Mouse (Mus musculus): ENCODE data around the gene Ccdc175. TPM values are rescaled to one million over a fixed set of nuclear protein-coding genes. Genes with fewer than 3 reads are reported as not detected.
A peak's percentile ranks its signal among the peaks of the same experiment; 100 is the strongest.

Ccdc175 gene
- polyA plus RNA-seq, 1 experiment from 2014 or later: not detected

DNA sequence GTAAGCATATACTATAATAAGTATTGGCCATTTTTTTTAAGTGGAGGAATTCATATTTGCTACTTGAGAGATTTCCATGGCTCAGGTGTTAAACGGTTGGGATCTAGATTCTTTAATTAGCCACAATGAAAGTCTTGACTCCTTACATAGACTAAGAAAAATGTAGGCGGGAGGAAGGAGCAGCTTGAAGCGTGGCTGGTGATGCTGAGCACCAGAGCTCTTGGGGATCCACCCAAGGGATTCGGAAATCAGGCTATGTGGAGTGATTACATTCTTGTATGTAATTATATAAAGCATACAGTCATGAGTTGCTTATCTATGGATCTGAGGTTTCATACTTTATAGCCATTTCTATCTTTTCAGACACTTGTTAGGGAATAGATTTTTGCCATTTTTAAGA lies 5.3 kb downstream of the Ccdc175 start:
- Histone ChIP-seq H3K4me3 (no peak overlapping the region), H3K27ac (replicated peaks) (no peak overlapping the region), H3K9me3 (replicated peaks) (no peaks in the 10 kb centered on the region), H3K36me3 (no peaks in the 10 kb centered on the region), H3K27me3 (ENCODE audit: low read depth, poor library complexity, severe bottlenecking) (no peaks in the 10 kb centered on the region), H3K4me1 (no peaks in the 10 kb centered on the region)
- no peak for DNase-seq (ENCODE audit: low spot score)
- 83% methylated on average over 4 of the region's 4 CpGs for WGBS

DNA sequence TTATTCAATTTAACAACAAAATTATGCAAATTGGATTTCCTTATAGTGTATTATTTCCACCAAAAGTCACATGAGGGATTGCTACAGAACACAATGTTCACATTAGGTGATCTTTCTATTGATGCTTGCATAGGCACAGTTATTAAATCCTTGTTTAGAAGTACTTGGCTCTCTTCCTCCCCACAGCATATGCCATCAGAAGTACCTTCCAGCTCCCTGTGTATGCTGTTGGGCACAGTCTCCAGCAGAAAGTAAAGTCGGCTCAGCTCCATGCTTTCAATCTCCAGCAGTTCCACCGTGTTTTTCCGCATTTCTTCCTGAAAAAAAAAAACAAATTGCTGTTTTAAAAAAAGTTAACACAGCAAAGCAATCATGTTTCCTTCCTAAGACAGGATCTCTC lies 6.5 kb downstream of the Ccdc175 start:
- Histone ChIP-seq H3K4me1 (no peaks in the 10 kb centered on the region), H3K9me3 (replicated peaks) (no peaks in the 10 kb centered on the region), H3K4me3 (no peak overlapping the region), H3K36me3 (no peaks in the 10 kb centered on the region), H3K27me3 (ENCODE audit: low read depth, poor library complexity, severe bottlenecking) (no peaks in the 10 kb centered on the region), H3K27ac (replicated peaks) (no peak overlapping the region)
- 89% methylated on average over 3 of the region's 3 CpGs for WGBS
- no peak for DNase-seq (ENCODE audit: low spot score)

GRCm38 (mm10) chr12:72158421-72158820 lies 26.4 kb downstream of the Ccdc175 start:
- no peaks in the 10 kb centered on the region for H3K27me3 ChIP-seq (ENCODE audit: low read depth, poor library complexity, severe bottlenecking)
- no peak overlapping the region for H3K4me3 ChIP-seq
- no peaks in the 10 kb centered on the region for H3K4me1 ChIP-seq
- no peaks in the 10 kb centered on the region for H3K36me3 ChIP-seq
- no peaks in the 10 kb centered on the region for H3K9me3 ChIP-seq (replicated peaks)
- H3K27ac ChIP-seq (replicated peaks): no peak overlapping the region
- DNase-seq (ENCODE audit: low spot score): no peak
- WGBS: 59% methylated on average over 4 of the region's 4 CpGs

GRCm38 (mm10) chr12:72150786-72151185 lies 34.0 kb downstream of the Ccdc175 start:
- H3K27ac ChIP-seq (replicated peaks): no peak overlapping the region
- H3K27me3 ChIP-seq (ENCODE audit: low read depth, poor library complexity, severe bottlenecking): no peaks in the 10 kb centered on the region
- 57% methylated on average over 4 of the region's 4 CpGs for WGBS
- H3K4me3 ChIP-seq: no peak overlapping the region
- no peaks in the 10 kb centered on the region for H3K36me3 ChIP-seq
- peak; percentile 30 for DNase-seq (ENCODE audit: low spot score)
- H3K4me1 ChIP-seq: peaks cover 7% of the 10 kb centered on the region
- no peaks in the 10 kb centered on the region for H3K9me3 ChIP-seq (replicated peaks)

DNA sequence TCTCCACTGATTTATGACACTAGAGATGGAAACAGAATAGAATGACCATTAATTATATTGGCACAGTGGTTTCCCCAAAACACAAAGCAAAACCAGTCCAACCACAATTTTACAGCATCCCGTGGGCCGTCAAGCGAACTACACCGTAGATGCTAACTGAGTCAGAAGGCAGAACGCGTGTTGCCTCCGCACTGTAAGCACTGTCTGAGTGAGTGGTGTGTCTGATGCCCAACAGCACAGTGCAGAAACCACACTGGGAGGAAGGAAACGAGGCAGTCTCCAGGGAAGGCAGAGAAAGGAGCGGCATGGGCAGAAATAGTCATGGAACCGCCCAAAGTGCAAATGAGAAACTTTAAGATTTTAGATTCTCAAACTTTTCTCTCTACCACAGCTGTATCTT lies 55.6 kb downstream of the Ccdc175 start:
- Histone ChIP-seq H3K4me1 (no peaks in the 10 kb centered on the region), H3K4me3 (no peak overlapping the region), H3K27ac (replicated peaks) (no peak overlapping the region), H3K27me3 (ENCODE audit: low read depth, poor library complexity, severe bottlenecking) (no peaks in the 10 kb centered on the region), H3K36me3 (no peaks in the 10 kb centered on the region), H3K9me3 (replicated peaks) (peaks cover 3% of the 10 kb centered on the region; the same call in 1 of the 2 replicates)
- no peak for DNase-seq (ENCODE audit: low spot score)
- WGBS: 93% methylated on average over 10 of the region's 10 CpGs

DNA sequence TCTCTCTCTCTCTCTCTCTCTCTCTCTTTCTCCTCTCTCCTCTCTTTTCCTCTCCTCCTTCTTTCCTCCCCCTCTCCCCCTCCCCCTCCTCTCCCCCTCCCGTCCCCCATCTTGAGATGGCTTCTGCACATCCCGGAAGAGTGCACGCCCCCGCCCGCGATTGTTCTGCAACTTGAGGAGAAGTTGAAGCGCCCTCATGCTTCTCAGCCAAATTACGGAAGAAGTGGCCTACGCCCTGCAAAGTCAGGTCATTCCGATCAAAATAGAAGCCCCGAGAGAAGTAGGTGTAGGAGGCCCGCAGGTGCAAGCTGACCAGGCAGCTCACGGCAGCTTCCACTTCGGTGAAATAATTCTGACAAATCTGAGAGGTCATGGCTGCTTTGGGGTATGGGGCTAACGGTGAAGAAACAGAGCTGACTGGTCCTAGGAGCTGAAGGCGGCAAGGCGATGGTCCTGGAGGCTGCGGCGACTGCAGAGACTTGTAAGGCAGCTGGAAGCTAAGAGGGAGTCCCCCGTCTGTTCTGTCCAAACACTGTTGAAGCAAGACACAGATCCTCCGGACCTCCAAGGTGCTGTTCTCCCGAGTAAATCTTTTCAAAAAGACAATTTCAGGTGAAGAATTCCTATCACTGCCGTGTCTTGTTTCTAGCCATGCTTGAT lies 69.0 kb downstream of the Ccdc175 start:
- H3K4me3 ChIP-seq: no peak overlapping the region
- no peaks in the 10 kb centered on the region for H3K27me3 ChIP-seq (ENCODE audit: low read depth, poor library complexity, severe bottlenecking)
- H3K4me1 ChIP-seq: no peaks in the 10 kb centered on the region
- H3K9me3 ChIP-seq (replicated peaks): no peaks in the 10 kb centered on the region
- no peak for DNase-seq (ENCODE audit: low spot score)
- H3K36me3 ChIP-seq: no peaks in the 10 kb centered on the region
- no peak overlapping the region for H3K27ac ChIP-seq (replicated peaks)
- 87% methylated on average over 22 of the region's 23 CpGs for whole genome bisulfite sequencing

DNA sequence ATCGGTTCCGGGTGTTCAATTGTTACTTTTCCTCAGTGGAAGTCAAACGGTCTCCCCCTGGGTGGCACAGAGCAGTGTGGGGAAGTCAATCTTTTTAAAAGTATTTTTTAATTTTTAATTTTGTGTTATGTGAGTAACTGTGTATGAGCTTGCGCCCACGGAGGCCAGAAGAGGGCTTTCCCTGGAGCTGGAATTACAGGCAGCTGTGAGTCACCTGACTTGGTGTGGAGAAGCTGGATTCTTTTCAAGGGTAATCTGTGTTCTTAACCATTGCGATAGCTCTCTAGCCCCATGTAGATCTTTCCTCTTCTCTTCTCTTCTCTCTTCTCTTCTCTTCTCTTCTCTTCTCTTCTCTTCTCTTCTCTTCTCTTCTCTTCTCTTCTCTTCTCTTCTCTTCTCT lies 69.7 kb downstream of the Ccdc175 start:
- H3K27me3 ChIP-seq (ENCODE audit: low read depth, poor library complexity, severe bottlenecking): no peaks in the 10 kb centered on the region
- H3K9me3 ChIP-seq (replicated peaks): no peaks in the 10 kb centered on the region
- no peak for DNase-seq (ENCODE audit: low spot score)
- H3K36me3 ChIP-seq: no peaks in the 10 kb centered on the region
- WGBS: 85% methylated on average over 6 of the region's 6 CpGs
- no peak overlapping the region for H3K4me3 ChIP-seq
- no peaks in the 10 kb centered on the region for H3K4me1 ChIP-seq
- no peak overlapping the region for H3K27ac ChIP-seq (replicated peaks)

GRCm38 (mm10) chr12:72104525-72105281 lies 80.1 kb downstream of the Ccdc175 start:
- Histone ChIP-seq H3K36me3 (peaks cover 21% of the 10 kb centered on the region), H3K9me3 (replicated peaks) (no peaks in the 10 kb centered on the region), H3K4me1 (no peaks in the 10 kb centered on the region), H3K4me3 (no peak overlapping the region), H3K27ac (replicated peaks) (no peak overlapping the region), H3K27me3 (ENCODE audit: low read depth, poor library complexity, severe bottlenecking) (no peaks in the 10 kb centered on the region)
- WGBS: 32% methylated on average over 14 of the region's 14 CpGs
- DNase-seq (ENCODE audit: low spot score): peak; percentile 45

DNA sequence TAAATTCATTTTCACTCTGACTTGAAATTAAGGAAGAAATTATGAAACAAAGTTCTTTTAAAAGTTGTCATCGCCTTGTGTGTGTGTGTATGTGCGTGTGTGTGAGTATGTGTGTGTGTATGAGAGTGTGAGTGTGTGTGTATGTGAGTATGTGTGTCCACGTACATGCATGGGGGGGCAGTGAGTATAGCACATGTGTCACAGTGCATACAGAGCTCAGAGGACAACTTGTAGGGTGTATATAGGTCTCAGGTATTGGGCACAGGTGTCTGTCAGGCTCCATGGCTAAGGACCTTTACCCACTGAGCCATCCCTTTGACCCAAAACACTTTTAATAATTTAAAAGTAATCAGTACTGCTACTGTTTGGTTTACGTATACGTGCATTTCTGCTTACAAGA lies 80.8 kb downstream of the Ccdc175 start:
- H3K9me3 ChIP-seq (replicated peaks): no peaks in the 10 kb centered on the region
- H3K27me3 ChIP-seq (ENCODE audit: low read depth, poor library complexity, severe bottlenecking): no peaks in the 10 kb centered on the region
- H3K4me3 ChIP-seq: no peak overlapping the region
- 90% methylated on average over 5 of the region's 5 CpGs for WGBS
- H3K36me3 ChIP-seq: peaks cover 28% of the 10 kb centered on the region
- no peak for DNase-seq (ENCODE audit: low spot score)
- H3K4me1 ChIP-seq: no peaks in the 10 kb centered on the region; the same call in 1 of the 2 replicates
- no peak overlapping the region for H3K27ac ChIP-seq (replicated peaks)

DNA sequence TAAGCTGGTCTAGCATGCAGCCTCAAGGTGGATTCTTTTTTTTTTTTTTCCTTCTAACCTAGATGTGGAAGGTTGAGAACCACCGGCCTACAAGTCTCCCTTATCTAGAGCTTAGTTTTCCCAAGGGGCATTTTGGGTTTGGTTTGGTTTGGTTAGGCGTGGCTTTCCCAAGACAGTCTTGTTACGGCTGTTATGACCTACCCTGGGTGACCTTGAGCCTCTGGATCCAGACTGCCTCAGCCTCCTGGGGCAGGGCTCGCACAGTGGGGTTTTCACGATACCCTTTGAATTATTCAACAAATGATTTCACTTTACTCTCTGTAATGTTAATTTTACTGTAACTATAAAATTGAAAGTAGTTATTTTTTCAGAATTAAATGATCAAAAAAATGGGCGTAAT lies 82.1 kb downstream of the Ccdc175 start:
- no peaks in the 10 kb centered on the region for H3K27me3 ChIP-seq (ENCODE audit: low read depth, poor library complexity, severe bottlenecking)
- H3K9me3 ChIP-seq (replicated peaks): no peaks in the 10 kb centered on the region
- no peak overlapping the region for H3K27ac ChIP-seq (replicated peaks)
- no peaks in the 10 kb centered on the region; the same call in 1 of the 2 replicates for H3K4me1 ChIP-seq
- WGBS: 88% methylated on average over 6 of the region's 6 CpGs
- H3K36me3 ChIP-seq: peaks cover 35% of the 10 kb centered on the region
- no peak for DNase-seq (ENCODE audit: low spot score)
- H3K4me3 ChIP-seq: no peak overlapping the region

- no peak overlapping the region for H3K4me3 ChIP-seq
- H3K27me3 ChIP-seq (ENCODE audit: low read depth, poor library complexity, severe bottlenecking): no peaks in the 10 kb centered on the region
- WGBS: 95% methylated on average over 8 of the region's 8 CpGs
- peaks cover 93% of the 10 kb centered on the region for H3K36me3 ChIP-seq
- H3K27ac ChIP-seq (replicated peaks): no peak overlapping the region
- DNase-seq (ENCODE audit: low spot score): no peak
- H3K4me1 ChIP-seq: no peaks in the 10 kb centered on the region; the same call in 1 of the 2 replicates
- H3K9me3 ChIP-seq (replicated peaks): no peaks in the 10 kb centered on the region
Measured at GRCm38 (mm10) chr12:72096966-72097365, 87.9 kb downstream of the Ccdc175 start.

DNA sequence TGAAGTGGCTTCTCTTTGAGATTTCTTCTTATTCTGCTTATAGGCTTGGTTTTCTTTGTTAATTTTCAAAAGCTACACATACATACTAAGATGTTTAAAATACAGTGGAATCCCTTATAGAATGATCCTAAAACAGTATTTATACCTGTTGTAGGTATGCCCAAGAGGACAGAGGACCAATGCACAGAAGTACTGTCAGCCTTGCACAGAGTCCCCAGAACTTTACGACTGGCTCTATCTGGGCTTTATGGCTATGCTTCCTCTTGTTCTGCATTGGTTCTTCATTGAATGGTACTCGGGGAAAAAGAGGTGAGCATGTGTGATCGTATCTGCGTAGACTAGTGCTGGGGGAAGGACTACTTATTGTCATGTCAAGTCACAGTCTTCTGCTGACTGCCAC lies 95.0 kb downstream of the Ccdc175 start:
- H3K36me3 ChIP-seq: peaks cover 53% of the 10 kb centered on the region
- 92% methylated on average over 4 of the region's 4 CpGs for WGBS
- no peak overlapping the region for H3K4me3 ChIP-seq
- DNase-seq (ENCODE audit: low spot score): no peak
- no peak overlapping the region for H3K27ac ChIP-seq (replicated peaks)
- H3K9me3 ChIP-seq (replicated peaks): no peaks in the 10 kb centered on the region
- H3K4me1 ChIP-seq: peaks cover 22% of the 10 kb centered on the region
- H3K27me3 ChIP-seq (ENCODE audit: low read depth, poor library complexity, severe bottlenecking): no peaks in the 10 kb centered on the region

DNA sequence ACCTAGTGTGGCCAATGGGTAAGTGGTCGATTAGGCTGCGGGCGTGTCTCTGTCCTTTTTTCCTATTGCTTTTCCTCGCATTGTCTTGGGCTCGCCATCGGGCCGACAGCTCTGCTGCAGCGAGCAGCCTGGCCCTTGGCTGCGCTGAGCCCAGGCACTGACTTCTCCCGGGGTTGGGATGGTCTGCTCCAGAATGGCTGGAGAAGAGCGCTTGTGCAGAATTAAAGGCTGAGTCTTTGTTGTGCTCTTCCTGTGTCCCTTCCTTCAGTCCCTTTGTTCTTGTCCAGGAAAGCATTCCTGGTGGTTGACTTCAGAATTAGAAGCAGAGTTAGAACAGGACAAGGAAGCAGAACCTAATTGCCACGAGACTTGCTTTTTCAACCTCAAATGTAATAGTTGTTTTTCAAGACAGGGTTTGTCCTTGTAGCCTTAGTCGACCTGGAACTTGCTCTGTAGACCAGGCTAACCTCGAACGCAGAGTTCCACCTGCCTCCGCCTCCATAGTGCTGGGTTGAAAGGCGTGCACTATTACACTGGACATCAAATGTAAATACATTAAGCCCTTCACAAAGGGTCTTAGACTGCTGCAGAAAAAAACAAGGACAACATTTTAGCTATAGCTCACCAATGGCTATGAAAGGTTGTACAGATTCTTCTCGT lies 98.5 kb downstream of the Ccdc175 start:
- DNase-seq (ENCODE audit: low spot score): no peak
- peaks cover 18% of the 10 kb centered on the region for H3K36me3 ChIP-seq
- H3K27me3 ChIP-seq (ENCODE audit: low read depth, poor library complexity, severe bottlenecking): no peaks in the 10 kb centered on the region
- WGBS: 1% methylated on average over 18 of the region's 18 CpGs
- peak overlapping the region; percentile 96 for H3K27ac ChIP-seq (replicated peaks)
- peaks cover 44% of the 10 kb centered on the region for H3K4me1 ChIP-seq
- H3K9me3 ChIP-seq (replicated peaks): no peaks in the 10 kb centered on the region
- H3K4me3 ChIP-seq: peak overlapping the region; percentile 73
